Mouse (Mus musculus) adrenal gland, adult 2 months (tissue): Measurements from ENCODE around the gene Nsmf. TPM values are rescaled to one million over a fixed set of nuclear protein-coding genes. Genes with fewer than 3 reads are reported as not detected.
A peak's percentile ranks its signal among the peaks of the same experiment; 100 is the strongest.

ENCODE experiments used
- DNase-seq: peaks from one replicate; pipeline ENCODE4 v3.0.0; 2021
- long read RNA-seq: library from polyadenylated mRNA; stranded (forward); transcript quantifications from one replicate; pipeline ENCODE4 v2.0.0, GENCODE M21; 2021
- polyA plus RNA-seq: library from polyadenylated mRNA; depleted of rRNA; stranded (reverse); fragments of >200 nt; gene quantifications from 2 replicates; pipeline ENCODE4 v1.2.3, GENCODE M21; 2012; rRNA removed
- total RNA-seq, 2 experiments: library from RNA; stranded (reverse); gene quantifications; 2 replicates each; pipeline ENCODE4 v1.2.3; 2021

The Nsmf gene
- 10 to 100 TPM; 32.8 to 52.9 TPM for total RNA-seq
- polyA plus RNA-seq, result 99.9 and 113 TPM in 2 replicates
- long read RNA-seq, transcript Nsmf-201 (15 exons, 2,922 nt), result major isoform, 32 of 51 reads
- long read RNA-seq, partial matches to known transcripts, result 5 of 51 reads
- long read RNA-seq, other reads (novel, unspliced or antisense), result 11 of 51 reads

DNA sequence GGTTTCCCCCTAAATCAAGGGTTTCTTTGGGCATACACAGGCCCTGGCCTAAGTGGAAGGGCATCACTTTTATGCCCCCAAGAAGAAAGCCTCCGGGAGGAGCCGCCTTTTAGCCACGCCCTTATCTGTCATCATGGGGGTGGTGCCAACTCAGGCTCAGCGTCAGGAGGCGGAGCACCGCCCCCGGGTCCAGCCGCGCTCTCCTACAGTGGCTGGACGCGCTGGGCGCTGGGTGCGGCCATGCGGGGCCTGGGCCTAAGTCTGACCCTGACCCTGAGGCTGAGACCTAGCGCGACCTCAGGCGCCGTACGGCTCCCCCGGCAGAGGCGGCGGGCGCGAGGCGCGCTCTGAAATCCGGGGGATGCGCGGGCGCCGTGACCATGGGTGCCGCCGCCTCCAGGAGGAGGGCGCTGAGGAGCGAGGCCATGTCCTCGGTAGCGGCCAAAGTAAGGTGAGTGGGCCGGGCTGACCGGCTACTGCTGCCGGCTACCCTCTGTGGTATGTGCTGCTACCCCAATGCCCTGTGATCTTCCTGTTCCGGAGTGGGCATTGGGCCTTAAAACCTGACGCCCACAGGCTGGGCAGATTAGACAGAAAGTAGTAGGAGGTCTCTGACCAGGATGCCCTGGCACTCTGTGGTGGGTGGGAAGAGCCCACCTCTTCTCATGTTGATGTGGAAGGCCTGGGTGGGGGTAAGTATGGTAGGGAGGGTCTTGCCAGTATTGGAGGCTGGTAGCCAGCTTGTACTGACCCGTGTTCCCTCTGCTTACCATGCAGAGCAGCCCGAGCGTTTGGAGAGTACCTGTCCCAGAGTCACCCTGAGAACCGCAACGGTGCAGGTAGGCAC lies at the start of gene Nsmf:
TSS of gene Nsmf (plus strand) at position 135 of the 847 bp plus-strand sequence.
- DNase-seq, result peak; percentile 93

DNA sequence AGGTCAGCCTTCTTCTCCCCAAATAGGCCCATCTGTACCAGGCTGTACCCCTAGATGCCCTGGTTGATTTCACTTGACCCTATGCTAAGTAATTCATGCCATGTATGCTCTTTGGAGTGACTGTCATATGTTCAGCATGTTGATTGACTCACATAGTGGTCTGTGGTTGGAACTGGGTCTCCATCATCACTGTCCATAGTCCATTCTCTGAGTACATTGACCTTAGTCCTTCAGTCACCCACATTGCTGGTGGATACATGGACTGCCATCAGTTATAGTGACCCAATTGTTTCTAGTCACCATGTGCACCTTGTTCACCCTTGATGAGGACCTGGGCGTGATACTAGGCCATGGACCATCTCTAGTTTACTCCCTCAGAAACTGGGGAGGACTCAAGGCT lies 47.4 kb upstream of the Nsmf start:
- no peak for DNase-seq

- no peak for DNase-seq
These were observed 45.9 kb upstream of the Nsmf start for GRCm38 (mm10) chr2:25008250-25008649.

DNA sequence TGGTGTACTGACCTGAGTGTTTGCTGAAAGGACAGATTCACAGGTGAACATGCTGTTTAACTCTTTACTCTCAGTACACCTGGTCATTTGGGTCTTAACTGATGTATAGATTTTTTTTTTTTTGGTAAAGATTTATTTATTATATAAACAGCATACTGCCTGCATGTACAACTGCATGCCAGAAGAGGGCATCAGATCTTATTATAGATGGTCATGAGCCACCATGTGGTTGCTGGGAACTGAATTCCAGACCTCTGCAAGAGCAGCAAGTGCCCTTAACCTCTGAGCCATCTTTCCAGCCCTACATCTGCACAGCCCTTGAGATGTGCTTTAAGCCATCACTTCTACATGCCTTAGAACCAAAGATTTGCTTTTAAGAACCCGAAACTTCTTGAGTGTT lies 31.5 kb upstream of the Nsmf start:
- DNase-seq, result no peak

DNA sequence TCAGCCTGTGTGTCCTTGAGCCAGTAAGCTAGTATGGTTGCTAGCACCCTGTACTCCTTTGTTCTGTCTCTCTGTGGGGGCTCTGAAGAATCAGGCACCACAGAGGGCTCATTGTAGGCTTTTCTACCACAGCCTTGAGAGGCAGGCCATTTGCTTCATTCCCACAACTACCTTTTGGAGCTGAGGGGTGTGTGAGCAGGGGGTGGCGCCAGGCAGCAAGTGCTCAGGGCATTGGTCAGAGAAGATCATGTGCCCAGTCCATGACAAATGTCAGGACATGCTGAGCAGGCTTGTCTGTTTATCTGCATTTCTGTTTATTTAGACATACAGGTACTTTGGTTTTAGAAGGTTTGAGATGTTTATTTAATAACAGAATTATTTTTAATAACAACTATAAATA lies 29.0 kb upstream of the Nsmf start:
- no peak for DNase-seq

GRCm38 (mm10) chr2:25034994-25035393 lies 19.2 kb upstream of the Nsmf start:
- no peak for DNase-seq

DNA sequence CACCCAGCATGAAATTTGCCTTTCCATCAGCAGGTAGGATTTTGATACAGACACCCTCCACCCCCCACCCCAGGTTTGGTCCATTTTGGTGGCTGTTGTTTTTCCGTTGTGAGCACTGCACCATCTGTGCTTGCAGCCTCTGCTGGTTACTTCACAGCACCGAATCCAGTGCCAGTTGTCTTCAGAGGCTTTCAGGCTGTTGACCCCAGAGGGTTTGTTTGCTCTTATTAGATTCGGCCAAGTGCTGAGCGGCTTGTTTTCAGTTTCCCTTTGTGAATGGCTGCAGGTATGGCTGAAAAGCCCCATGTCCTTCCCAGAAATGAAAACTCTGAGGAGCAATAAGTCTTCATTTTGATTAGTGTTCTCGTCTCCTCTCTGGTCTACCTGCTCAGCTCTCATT lies 14.1 kb upstream of the Nsmf start:
- DNase-seq, result no peak

DNA sequence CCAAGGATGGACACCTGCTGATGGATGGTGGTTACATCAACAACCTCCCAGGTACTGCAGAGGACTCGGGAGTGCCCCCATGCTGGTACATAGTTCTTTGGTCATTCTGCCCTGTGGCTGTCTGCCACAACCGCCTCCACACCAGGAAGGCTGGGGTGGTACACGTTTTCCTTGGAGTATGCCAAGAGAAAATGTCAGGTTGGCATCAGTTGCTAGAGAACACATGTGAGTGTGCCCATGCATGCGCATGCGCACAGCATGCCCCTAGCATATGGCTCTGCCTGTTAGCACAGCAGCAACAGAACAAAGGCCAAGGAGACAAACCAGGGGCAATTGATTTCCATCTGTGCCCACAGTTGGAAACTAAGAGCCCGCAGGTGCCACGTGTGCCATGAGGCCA lies 3.2 kb upstream of the Nsmf start:
- DNase-seq, result no peak

GRCm38 (mm10) chr2:25051450-25051849 lies 2.7 kb upstream of the Nsmf start:
- no peak for DNase-seq

- no peak for DNase-seq
These were observed 1.1 kb upstream of the Nsmf start for GRCm38 (mm10) chr2:25053101-25053500.

DNA sequence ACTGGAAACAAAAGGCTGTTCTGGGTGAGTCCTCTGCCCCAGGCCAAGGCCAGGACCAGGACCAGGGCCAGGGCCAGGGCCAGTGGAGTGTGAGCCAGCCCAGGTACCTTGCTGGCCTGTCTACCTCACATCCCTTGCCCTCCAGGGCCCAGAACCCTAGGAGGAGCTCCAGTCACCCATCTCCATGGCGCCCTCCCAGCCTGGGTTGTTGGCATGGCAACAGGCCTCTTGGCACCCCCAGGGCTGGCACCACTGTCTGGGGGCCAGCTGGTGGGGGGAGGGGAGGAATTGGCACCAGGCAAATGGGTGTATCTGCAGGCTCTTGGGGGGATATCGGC lies 882 bp downstream of the Nsmf start:
- peak; percentile 31 for DNase-seq

- DNase-seq, result no peak
These were observed 1.4 kb downstream of the Nsmf start for GRCm38 (mm10) chr2:25055409-25056155.

DNA sequence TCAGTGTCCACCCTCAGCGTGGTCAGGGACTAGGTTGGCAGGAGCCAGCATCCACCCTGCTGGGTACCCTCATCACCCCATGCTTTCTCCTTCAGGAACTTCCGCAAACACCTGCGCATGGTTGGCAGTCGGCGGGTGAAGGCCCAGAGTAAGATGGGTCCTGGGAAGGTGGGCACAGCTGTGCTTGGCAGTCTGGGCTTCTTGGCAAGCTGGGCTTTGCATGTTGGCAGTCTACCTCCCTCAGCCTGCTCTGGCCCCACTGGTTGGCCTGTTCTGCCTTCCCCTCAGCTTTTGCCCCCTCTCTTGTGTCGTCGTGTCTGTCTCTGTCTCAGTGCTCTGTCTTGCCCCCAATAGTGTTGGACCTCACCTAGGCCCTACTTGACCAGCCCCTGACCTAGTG lies 4.8 kb downstream of the Nsmf start:
- no peak for DNase-seq

DNA sequence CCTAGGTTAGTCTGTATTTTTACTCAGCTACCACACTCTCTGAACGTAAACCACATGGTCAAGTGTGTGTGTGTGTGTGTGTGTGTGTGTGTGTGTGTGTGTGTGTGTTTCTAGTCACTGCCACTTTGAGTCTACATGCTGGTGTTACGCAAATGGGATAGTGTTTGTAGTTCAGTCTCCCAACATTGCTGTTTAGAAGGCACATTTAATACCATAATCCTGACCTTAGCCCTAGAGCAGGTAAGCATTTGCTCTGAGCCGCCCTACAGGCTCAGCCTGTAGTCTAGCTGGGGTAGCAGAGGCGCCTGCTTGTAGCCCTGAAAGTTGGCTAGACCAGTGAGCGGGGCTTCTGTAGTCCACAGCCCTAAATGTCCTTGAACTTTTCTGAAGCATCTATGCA lies 9.4 kb downstream of the Nsmf start:
- no peak for DNase-seq

- no peak for DNase-seq
These were observed 10.1 kb downstream of the Nsmf start for GRCm38 (mm10) chr2:25064285-25064684.

- no peak for DNase-seq
These were observed 11.4 kb downstream of the Nsmf start for GRCm38 (mm10) chr2:25065537-25065936.

GRCm38 (mm10) chr2:25066552-25066951 lies 12.4 kb downstream of the Nsmf start:
- no peak for DNase-seq

- DNase-seq, result no peak
These were observed 15.4 kb downstream of the Nsmf start for GRCm38 (mm10) chr2:25069537-25069936.

GRCm38 (mm10) chr2:25072398-25072797 lies 18.2 kb downstream of the Nsmf start:
- DNase-seq, result no peak

DNA sequence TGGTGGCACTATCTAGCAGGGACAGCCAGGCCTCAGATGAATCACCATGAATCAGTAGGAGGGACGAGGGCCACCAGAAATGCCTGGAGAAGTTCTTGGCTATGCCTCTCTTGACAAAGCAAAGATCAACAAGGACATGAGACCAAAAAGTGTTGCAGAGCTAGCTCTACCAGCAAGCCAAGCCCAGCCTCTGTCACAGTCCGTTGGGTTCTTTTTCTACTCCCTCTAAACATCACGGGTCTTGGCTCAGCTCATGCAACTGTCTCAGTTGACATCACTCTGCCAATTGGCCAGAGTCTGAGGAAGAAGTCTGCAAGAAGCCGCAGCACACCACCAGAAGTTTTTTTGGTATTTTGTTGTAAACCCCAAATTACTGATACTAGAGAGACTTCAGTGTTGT lies 21.4 kb downstream of the Nsmf start:
- peak; percentile 36 for DNase-seq

DNA sequence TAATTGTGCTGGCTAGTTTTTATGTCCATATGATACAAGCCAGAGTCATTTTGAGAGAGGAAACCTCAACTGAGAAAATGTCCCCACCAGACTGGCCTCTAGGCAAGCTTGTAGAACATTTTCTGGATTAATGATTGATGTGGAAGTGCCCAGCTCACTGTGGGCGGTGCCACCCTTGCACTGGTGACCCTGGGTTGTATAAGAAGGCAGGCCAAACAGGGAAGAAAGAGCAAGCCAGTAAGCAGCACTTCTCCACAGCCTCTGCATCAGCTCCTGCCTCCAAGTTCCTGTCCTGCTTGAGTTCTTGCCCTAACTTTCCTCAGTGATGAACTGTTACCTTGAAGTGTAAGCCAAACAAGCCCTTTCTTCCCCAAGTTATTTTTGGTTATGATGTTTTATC lies 24.8 kb downstream of the Nsmf start:
- no peak for DNase-seq

GRCm38 (mm10) chr2:25080076-25080475 lies 25.9 kb downstream of the Nsmf start, which contains the start of gene Entpd8:
TSS of gene Entpd8 (plus strand) at chr2:25080304.
- DNase-seq, result no peak

- no peak for DNase-seq
These were observed 29.5 kb downstream of the Nsmf start for GRCm38 (mm10) chr2:25083697-25084096.
